In the genomic region with DNA sequence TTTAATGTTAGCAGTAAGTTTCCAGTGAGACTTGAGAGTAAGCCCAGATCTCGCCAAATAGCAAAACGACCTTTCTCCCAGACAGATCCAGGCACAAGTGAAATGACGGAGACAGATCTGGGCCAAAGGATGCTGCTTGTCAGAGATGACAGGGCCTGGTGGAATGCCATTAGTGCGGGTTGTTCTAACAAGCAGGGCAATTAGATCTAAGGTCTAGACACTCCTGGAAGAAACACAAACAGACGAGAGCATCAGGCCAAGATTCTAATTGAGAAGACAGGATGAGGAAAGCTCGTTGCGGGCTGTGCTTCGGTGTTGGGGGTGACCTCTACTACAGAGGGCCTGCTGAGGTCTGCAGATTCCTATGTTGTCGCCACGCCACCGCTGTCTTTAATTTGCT, we compare ENCODE assay signal across 28 mouse cellular contexts. TPM values are rescaled to one million over a fixed set of nuclear protein-coding genes. Genes with fewer than 3 reads are reported as not detected.
A peak's percentile ranks its signal among the peaks of the same experiment; 100 is the strongest.
DNase-seq lines count a peak whose midpoint lies in the region; ATAC-seq and TF ChIP-seq lines count a peak whose summit lies in the region.
"Had no signal": no experiment of that assay in that cellular context is flagged by ENCODE, and none has a peak within 500 bp of the region (broad histone marks: within the 10 kb centered on the region; RNA-seq: fewer than 3 reads in every experiment).

No protein-coding gene starts in this region.

- H3K9me3 ChIP-seq in kidney, postnatal 0 days (replicated peaks; ENCODE audit: low read length) = no peaks in the 10 kb centered on the region
- no peaks in the 10 kb centered on the region for H3K9me3 ChIP-seq in kidney, embryonic 15.5 days (replicated peaks)
- H3K9me3 ChIP-seq: embryonic facial prominence, embryonic 13.5 days; forebrain, embryonic 10.5 days; forebrain, embryonic 15.5 days; heart, embryonic 13.5 days; limb, embryonic 12.5 days; liver, embryonic 12.5 days; midbrain, embryonic 13.5 days had no signal

- no peaks in the 10 kb centered on the region for H3K36me3 ChIP-seq in kidney, postnatal 0 days (ENCODE audit: insufficient read depth, low read length)
- H3K36me3 ChIP-seq in kidney, embryonic 15.5 days = no peaks in the 10 kb centered on the region
- H3K36me3 ChIP-seq: embryonic facial prominence, embryonic 13.5 days; forebrain, embryonic 10.5 days; forebrain, embryonic 15.5 days; heart, embryonic 13.5 days; limb, embryonic 12.5 days; liver, embryonic 12.5 days; midbrain, embryonic 13.5 days had no signal

- WGBS in kidney, postnatal 0 days = 57% methylated on average over 11 of the region's 11 CpGs
- WGBS in kidney, embryonic 15.5 days = 60% methylated on average over 11 of the region's 11 CpGs

- ATAC-seq in kidney, postnatal 0 days (replicated peaks; ENCODE audit: low FRiP score, low read depth) = 0 out of 2 replicates have a peak, but pooled peaks have one; percentile 29
- no peak for ATAC-seq in kidney, embryonic 15.5 days (replicated peaks; ENCODE audit: low FRiP score)
- ATAC-seq: activated CD4-positive, CD25-positive, alpha-beta regulatory T cell, adult 4 months; CD4-positive, CD25-positive, alpha-beta regulatory T cell, adult 4 months; forebrain, embryonic 15.5 days; intestine, postnatal 0 days; liver, embryonic 12.5 days; liver, postnatal 0 days; midbrain, embryonic 13.5 days had no signal

- no peak overlapping the region for H3K27ac ChIP-seq in kidney, postnatal 0 days
- H3K27ac ChIP-seq in kidney, embryonic 15.5 days = no peak overlapping the region
- H3K27ac ChIP-seq: embryonic facial prominence, embryonic 13.5 days; forebrain, embryonic 10.5 days; forebrain, embryonic 15.5 days; heart, embryonic 13.5 days; hindbrain, embryonic 14.5 days; limb, embryonic 12.5 days; liver, embryonic 12.5 days; midbrain, embryonic 13.5 days had no signal

- no peak overlapping the region for H3K9ac ChIP-seq in kidney, postnatal 0 days (ENCODE audit: low read depth, low read length)
- no peak overlapping the region for H3K9ac ChIP-seq in kidney, embryonic 15.5 days
- H3K9ac ChIP-seq: embryonic facial prominence, embryonic 13.5 days; forebrain, embryonic 15.5 days; heart, embryonic 13.5 days; hindbrain, embryonic 14.5 days; limb, embryonic 12.5 days; liver, embryonic 12.5 days; liver, postnatal 0 days; midbrain, embryonic 13.5 days had no signal

- no peaks in the 10 kb centered on the region for H3K4me1 ChIP-seq in kidney, postnatal 0 days (replicated peaks; ENCODE audit: insufficient read depth, low read length)
- H3K4me1 ChIP-seq in kidney, embryonic 15.5 days = peaks cover 10% of the 10 kb centered on the region

- no peak overlapping the region for H3K4me3 ChIP-seq in kidney, postnatal 0 days (replicated peaks; ENCODE audit: low read depth, low read length)
- no peak overlapping the region for H3K4me3 ChIP-seq in kidney, embryonic 15.5 days (replicated peaks)
- H3K4me3 ChIP-seq: embryonic facial prominence, embryonic 13.5 days; forebrain, embryonic 10.5 days; forebrain, embryonic 15.5 days; heart, embryonic 13.5 days; limb, embryonic 12.5 days; liver, embryonic 12.5 days; megakaryocyte, embryonic 14.5 days; midbrain, embryonic 13.5 days had no signal

- no peaks in the 10 kb centered on the region for H3K27me3 ChIP-seq in kidney, postnatal 0 days (ENCODE audit: insufficient read depth, low read length)
- no peaks in the 10 kb centered on the region for H3K27me3 ChIP-seq in kidney, embryonic 15.5 days
- H3K27me3 ChIP-seq: embryonic facial prominence, embryonic 13.5 days; forebrain, embryonic 15.5 days; heart, embryonic 13.5 days; limb, embryonic 12.5 days; liver, embryonic 12.5 days; midbrain, embryonic 13.5 days had no signal

- no peak for DNase-seq in kidney, postnatal 0 days (ENCODE audit: low spot score)
- peak; percentile 62 for DNase-seq in lung, postnatal 36 days
- no peak for DNase-seq in lung, postnatal 10 days
- DNase-seq in brain, adult 2 months (ENCODE audit: low read depth, low spot score) = peak; percentile 35
- no peak for DNase-seq in cerebellum, adult 8-10 months
- DNase-seq in gastrocnemius, adult 8-10 months (ENCODE audit: low spot score in 2 of 2) = no peak
- DNase-seq: adrenal gland, postnatal 36 days; cerebellum, adult 11 months; gastrocnemius, postnatal 36 days; heart, postnatal 10 days; layer of hippocampus, adult 9-11 months; liver, postnatal 0 days; lung, postnatal 4 days; spleen, adult 18-20 months; thymus, postnatal 14 days had no signal

- H3K4me2 ChIP-seq in kidney, postnatal 0 days (ENCODE audit: low read length) = no peak overlapping the region
- H3K4me2 ChIP-seq in kidney, embryonic 15.5 days = no peak overlapping the region
- H3K4me2 ChIP-seq: embryonic facial prominence, embryonic 13.5 days; forebrain, embryonic 15.5 days; heart, embryonic 13.5 days; hindbrain, embryonic 14.5 days; limb, embryonic 12.5 days; liver, embryonic 12.5 days; midbrain, embryonic 13.5 days had no signal

- no peak for TF ChIP-seq CTCF in kidney, postnatal 0 days (IDR thresholded peaks at IDR 0.05; ENCODE audit: low read depth)

RNA-seq across cellular contexts. Expression of a gene that starts 40.8 kb away (rescaled TPM):
- 5.7 and 6.2 TPM in 2 replicates for polyA plus RNA-seq in kidney, postnatal 0 days (2015; fragmentation: Nextera tagmentation; extraction: Ambion mirVana)
- polyA plus RNA-seq in kidney, embryonic 15.5 days (2015; fragmentation: Nextera tagmentation; extraction: Ambion mirVana) = 6.3 and 6.9 TPM in 2 replicates
- 1 to 10 TPM; 1.6 to 2.0 (median 1.7) TPM for total RNA-seq in gastrocnemius, adult 8-10 months (2022)

Comparison
In these comparisons a context has a peak if more than half of its experiments do, and no peak if none do; other contexts are left out.
1. DNase-seq: peak in lung, postnatal 36 days (single experiment) and brain, adult 2 months (single experiment); none in kidney, postnatal 0 days (single experiment), lung, postnatal 10 days (single experiment), cerebellum, adult 8-10 months (single experiment) and gastrocnemius, adult 8-10 months (0 of 2).